ENCODE assay signal across 25 mouse cellular contexts in genomic region chr8:23327283-23327682, GRCm38 (mm10).
A peak's percentile ranks its signal among the peaks of the same experiment; 100 is the strongest.
DNase-seq lines count a peak whose midpoint lies in the region; ATAC-seq and TF ChIP-seq lines count a peak whose summit lies in the region.
"Had no signal": no experiment of that assay in that cellular context is flagged by ENCODE, and none has a peak within 500 bp of the region (broad histone marks: within the 10 kb centered on the region; RNA-seq: fewer than 3 reads in every experiment).

No protein-coding gene starts in this region.

- no peaks in the 10 kb centered on the region for H3K36me3 ChIP-seq in forebrain, postnatal 0 days (ENCODE audit: insufficient read depth)
- H3K36me3 ChIP-seq in forebrain, embryonic 12.5 days (replicated peaks) = no peaks in the 10 kb centered on the region
- H3K36me3 ChIP-seq in heart, embryonic 12.5 days = no peaks in the 10 kb centered on the region
- H3K36me3 ChIP-seq: embryonic facial prominence, embryonic 12.5 days; embryonic facial prominence, embryonic 15.5 days; heart, embryonic 10.5 days; hindbrain, embryonic 12.5 days; hindbrain, embryonic 15.5 days had no signal

- no peak for TF ChIP-seq POLR2A in brain, embryonic 14.5 days (IDR thresholded peaks at IDR 0.05; ENCODE audit: borderline replicate concordance, extremely low read depth, insufficient read depth, insufficient read length, poor library complexity, severe bottlenecking)

- H3K9ac ChIP-seq in forebrain, postnatal 0 days = no peak overlapping the region
- no peak overlapping the region for H3K9ac ChIP-seq in forebrain, embryonic 12.5 days
- H3K9ac ChIP-seq in heart, embryonic 12.5 days = no peak overlapping the region
- H3K9ac ChIP-seq: embryonic facial prominence, embryonic 12.5 days; embryonic facial prominence, embryonic 15.5 days; forebrain, embryonic 13.5 days; hindbrain, embryonic 12.5 days; hindbrain, embryonic 15.5 days had no signal

- no peak overlapping the region for H3K27ac ChIP-seq in forebrain, postnatal 0 days (ENCODE audit: low read depth, low read length)
- no peak overlapping the region for H3K27ac ChIP-seq in forebrain, embryonic 12.5 days
- H3K27ac ChIP-seq in layer of hippocampus, adult 2 months = no peak overlapping the region
- H3K27ac ChIP-seq in heart, embryonic 12.5 days (ENCODE audit: poor library complexity, severe bottlenecking) = no peak overlapping the region
- H3K27ac ChIP-seq: embryonic facial prominence, embryonic 12.5 days; embryonic facial prominence, embryonic 15.5 days; forebrain, embryonic 13.5 days; heart, adult 2 months; heart, embryonic 10.5 days; hindbrain, embryonic 12.5 days; hindbrain, embryonic 15.5 days had no signal

- H3K4me3 ChIP-seq in forebrain, postnatal 0 days (ENCODE audit: low read depth, low read length) = no peak overlapping the region
- H3K4me3 ChIP-seq in forebrain, embryonic 12.5 days (replicated peaks) = no peak overlapping the region
- H3K4me3 ChIP-seq in layer of hippocampus, adult 2 months = no peak overlapping the region
- no peak overlapping the region for H3K4me3 ChIP-seq in heart, embryonic 12.5 days
- H3K4me3 ChIP-seq: embryonic facial prominence, embryonic 12.5 days; embryonic facial prominence, embryonic 15.5 days; forebrain, embryonic 13.5 days; heart, adult 2 months; heart, embryonic 10.5 days; hindbrain, embryonic 12.5 days; hindbrain, embryonic 15.5 days had no signal

- no peak for TF ChIP-seq CTCF in forebrain, postnatal 0 days (IDR thresholded peaks at IDR 0.05; ENCODE audit: low read depth)
- no peak for TF ChIP-seq CTCF in layer of hippocampus, adult 2 months (conservative IDR thresholded peaks at IDR 0.05)
- TF ChIP-seq CTCF in brain, embryonic 14.5 days (IDR thresholded peaks at IDR 0.05; ENCODE audit: borderline replicate concordance, extremely low read depth, insufficient read depth, insufficient read length) = no peak

- no peaks in the 10 kb centered on the region for H3K4me1 ChIP-seq in forebrain, postnatal 0 days (ENCODE audit: insufficient read depth)
- H3K4me1 ChIP-seq in forebrain, embryonic 12.5 days = no peaks in the 10 kb centered on the region
- H3K4me1 ChIP-seq in heart, embryonic 12.5 days (replicated peaks) = no peaks in the 10 kb centered on the region
- H3K4me1 ChIP-seq: embryonic facial prominence, embryonic 12.5 days; embryonic facial prominence, embryonic 15.5 days; forebrain, embryonic 13.5 days; heart, embryonic 10.5 days; hindbrain, embryonic 12.5 days; hindbrain, embryonic 15.5 days had no signal

- H3K9me3 ChIP-seq in forebrain, postnatal 0 days (ENCODE audit: low read length) = no peaks in the 10 kb centered on the region
- H3K9me3 ChIP-seq in forebrain, embryonic 12.5 days = no peaks in the 10 kb centered on the region
- peaks cover 5% of the 10 kb centered on the region; the same call in 1 of the 2 replicates for H3K9me3 ChIP-seq in heart, embryonic 12.5 days (replicated peaks)
- H3K9me3 ChIP-seq: embryonic facial prominence, embryonic 12.5 days; embryonic facial prominence, embryonic 15.5 days; forebrain, embryonic 13.5 days; heart, embryonic 10.5 days; hindbrain, embryonic 12.5 days; hindbrain, embryonic 15.5 days had no signal

- H3K4me2 ChIP-seq in forebrain, postnatal 0 days (ENCODE audit: low read depth) = no peak overlapping the region
- no peak overlapping the region for H3K4me2 ChIP-seq in forebrain, embryonic 12.5 days
- H3K4me2 ChIP-seq in heart, embryonic 12.5 days = no peak overlapping the region
- H3K4me2 ChIP-seq: embryonic facial prominence, embryonic 12.5 days; embryonic facial prominence, embryonic 15.5 days; forebrain, embryonic 13.5 days; hindbrain, embryonic 12.5 days; hindbrain, embryonic 15.5 days had no signal

- peak; percentile 51; the same call in 1 of the 2 replicates for ATAC-seq in forebrain, postnatal 0 days
- no peak for ATAC-seq in forebrain, embryonic 12.5 days (ENCODE audit: low FRiP score)
- no peak for ATAC-seq in heart, embryonic 12.5 days (ENCODE audit: insufficient number of reproducible peaks, low FRiP score)
- ATAC-seq: activated CD4-positive, CD25-positive, alpha-beta regulatory T cell, adult 4 months; CD4-positive, CD25-positive, alpha-beta regulatory T cell, adult 4 months; forebrain, embryonic 13.5 days; intestine, postnatal 0 days had no signal

- no peaks in the 10 kb centered on the region for H3K27me3 ChIP-seq in forebrain, postnatal 0 days (ENCODE audit: insufficient read depth, low read length)
- H3K27me3 ChIP-seq in forebrain, embryonic 12.5 days = no peaks in the 10 kb centered on the region
- no peaks in the 10 kb centered on the region for H3K27me3 ChIP-seq in heart, embryonic 12.5 days (replicated peaks)
- H3K27me3 ChIP-seq: embryonic facial prominence, embryonic 12.5 days; embryonic facial prominence, embryonic 15.5 days; forebrain, embryonic 13.5 days; hindbrain, embryonic 12.5 days; hindbrain, embryonic 15.5 days had no signal

- DNase-seq in forebrain, postnatal 0 days = peak; percentile 41
- DNase-seq in layer of hippocampus, adult 2 months (ENCODE audit: low spot score in 2 of 2) = peak; percentile 19 to 26
- no peak for DNase-seq in layer of hippocampus, postnatal 10 days (ENCODE audit: low spot score in 2 of 2)
- peak; percentile 61 for DNase-seq in brain, adult 2 months (ENCODE audit: low read depth, low spot score)
- peak; percentile 33 for DNase-seq in brain, embryonic 14.5 days (ENCODE audit: low read depth)
- DNase-seq: adrenal gland, adult 8-10 months; adrenal gland, postnatal 25 days; cerebellum, adult 11 months; cerebellum, adult 2 months; cerebellum, adult 9-11 months; cerebellum, postnatal 25 days; gastrocnemius, postnatal 10 days; gastrocnemius, postnatal 36 days; heart, adult 2 months had no signal

- 69% methylated on average over 4 of the region's 4 CpGs for WGBS in forebrain, postnatal 0 days
- 85% methylated on average over 4 of the region's 4 CpGs for WGBS in forebrain, embryonic 12.5 days
- WGBS in heart, embryonic 12.5 days = 78% methylated on average over 4 of the region's 4 CpGs

Comparison
In these comparisons a context has a peak if more than half of its experiments do, and no peak if none do; other contexts are left out.
1. DNase-seq: peak in forebrain, postnatal 0 days (single experiment), layer of hippocampus, adult 2 months (2 of 2), brain, adult 2 months (single experiment) and brain, embryonic 14.5 days (single experiment); none in layer of hippocampus, postnatal 10 days (0 of 2).